8 mouse cellular contexts compared by ENCODE assay signal in genomic region chr12:99883713-99884105, GRCm38 (mm10). TPM values are rescaled to one million over a fixed set of nuclear protein-coding genes. Genes with fewer than 3 reads are reported as not detected.
DNase-seq lines count a peak whose midpoint lies in the region; ATAC-seq and TF ChIP-seq lines count a peak whose summit lies in the region.

No protein-coding gene starts in this region.

- TF ChIP-seq CTCF in testis, adult 2 months (IDR thresholded peaks at IDR 0.05; ENCODE audit: control insufficient read depth, insufficient read depth, insufficient replicate concordance, low read depth, low read length): no peak

- no peak for DNase-seq in testis, postnatal 10 days (ENCODE audit: low spot score)
- DNase-seq in hindbrain, embryonic 14.5 days (ENCODE audit: low spot score): no peak
- no peak for DNase-seq in left cerebral cortex, adult 11 months (ENCODE audit: low spot score)

- peaks cover 6% of the 10 kb centered on the region for H3K4me1 ChIP-seq in testis, adult 2 months (ENCODE audit: control insufficient read depth, insufficient read depth, low read length)
- peaks cover 18% of the 10 kb centered on the region for H3K4me1 ChIP-seq in embryonic facial prominence, embryonic 12.5 days
- peaks cover 15% of the 10 kb centered on the region for H3K4me1 ChIP-seq in hindbrain, embryonic 14.5 days (replicated peaks; ENCODE audit: control insufficient read depth, insufficient read depth, low read length)
- H3K4me1 ChIP-seq in liver, embryonic 15.5 days (replicated peaks): peaks cover 31% of the 10 kb centered on the region
- peaks cover 23% of the 10 kb centered on the region for H3K4me1 ChIP-seq in neural tube, embryonic 13.5 days (replicated peaks)

- ATAC-seq in embryonic facial prominence, embryonic 12.5 days (ENCODE audit: insufficient number of reproducible peaks, insufficient read depth, low FRiP score, low TSS enrichment): no peak
- ATAC-seq in hindbrain, embryonic 14.5 days (ENCODE audit: low FRiP score): peak; percentile 41
- ATAC-seq in liver, embryonic 15.5 days (ENCODE audit: insufficient read depth): 0 out of 2 replicates have a peak, but pooled peaks have one; percentile 13
- ATAC-seq in neural tube, embryonic 13.5 days (ENCODE audit: low read depth): peak; percentile 49
- ATAC-seq in monocyte, adult 5-6 weeks (replicated peaks; ENCODE audit: insufficient number of reproducible peaks, low FRiP score, low TSS enrichment, poor library complexity, severe bottlenecking): no peak

- peak overlapping the region; percentile 91 for H3K4me2 ChIP-seq in embryonic facial prominence, embryonic 12.5 days (replicated peaks)
- H3K4me2 ChIP-seq in hindbrain, embryonic 14.5 days (replicated peaks): peak overlapping the region; percentile 86
- peak overlapping the region; percentile 99 for H3K4me2 ChIP-seq in liver, embryonic 15.5 days
- H3K4me2 ChIP-seq in neural tube, embryonic 13.5 days: peak overlapping the region; percentile 92

- under 1% methylated on average over 11 of the region's 11 CpGs for WGBS in embryonic facial prominence, embryonic 12.5 days
- under 1% methylated on average over 11 of the region's 11 CpGs for WGBS in hindbrain, embryonic 14.5 days
- 1% methylated on average over 11 of the region's 11 CpGs for WGBS in liver, embryonic 15.5 days (ENCODE audit: insufficient replicate concordance)
- under 1% methylated on average over 11 of the region's 11 CpGs for WGBS in neural tube, embryonic 13.5 days

- peak overlapping the region; percentile 95 for H3K4me3 ChIP-seq in testis, adult 2 months (ENCODE audit: control insufficient read depth, low read depth, low read length)
- H3K4me3 ChIP-seq in embryonic facial prominence, embryonic 12.5 days: peak overlapping the region; percentile 86
- peak overlapping the region; percentile 86 for H3K4me3 ChIP-seq in hindbrain, embryonic 14.5 days (replicated peaks; ENCODE audit: low read length)
- H3K4me3 ChIP-seq in liver, embryonic 15.5 days (replicated peaks): peak overlapping the region; percentile 81
- peak overlapping the region; percentile 91 for H3K4me3 ChIP-seq in neural tube, embryonic 13.5 days

- no peaks in the 10 kb centered on the region for H3K36me3 ChIP-seq in testis, adult 2 months (ENCODE audit: control insufficient read depth, insufficient read depth, low read length)
- 0 out of 2 replicates have a peak, but pooled peaks cover 4% of the 10 kb centered on the region for H3K36me3 ChIP-seq in embryonic facial prominence, embryonic 12.5 days
- H3K36me3 ChIP-seq in hindbrain, embryonic 14.5 days (replicated peaks; ENCODE audit: control insufficient read depth, insufficient read depth): no peaks in the 10 kb centered on the region; the same call in 1 of the 2 replicates
- 0 out of 2 replicates have a peak, but pooled peaks cover 3% of the 10 kb centered on the region for H3K36me3 ChIP-seq in liver, embryonic 15.5 days (replicated peaks)
- H3K36me3 ChIP-seq in neural tube, embryonic 13.5 days: no peaks in the 10 kb centered on the region

- H3K27me3 ChIP-seq in testis, adult 2 months (ENCODE audit: control insufficient read depth, insufficient read depth, low read length): no peaks in the 10 kb centered on the region
- H3K27me3 ChIP-seq in embryonic facial prominence, embryonic 12.5 days: no peaks in the 10 kb centered on the region
- no peaks in the 10 kb centered on the region for H3K27me3 ChIP-seq in hindbrain, embryonic 14.5 days (ENCODE audit: control insufficient read depth, insufficient read depth, low read length)
- H3K27me3 ChIP-seq in liver, embryonic 15.5 days: no peaks in the 10 kb centered on the region
- no peaks in the 10 kb centered on the region for H3K27me3 ChIP-seq in neural tube, embryonic 13.5 days

- peak overlapping the region; percentile 90 for H3K9ac ChIP-seq in embryonic facial prominence, embryonic 12.5 days
- H3K9ac ChIP-seq in hindbrain, embryonic 14.5 days: peak overlapping the region; percentile 89
- H3K9ac ChIP-seq in liver, embryonic 15.5 days: peak overlapping the region; percentile 82
- H3K9ac ChIP-seq in neural tube, embryonic 13.5 days: peak overlapping the region; percentile 93

- no peak for TF ChIP-seq POLR2A in testis, adult 2 months (IDR thresholded peaks at IDR 0.05; ENCODE audit: control insufficient read depth, low read depth, low read length)

- H3K27ac ChIP-seq in testis, adult 2 months (ENCODE audit: control insufficient read depth, insufficient read depth, low read depth, low read length): peak overlapping the region; percentile 84
- peak overlapping the region; percentile 89 for H3K27ac ChIP-seq in embryonic facial prominence, embryonic 12.5 days
- peak overlapping the region; percentile 83 for H3K27ac ChIP-seq in hindbrain, embryonic 14.5 days
- peak overlapping the region; percentile 93 for H3K27ac ChIP-seq in liver, embryonic 15.5 days (replicated peaks)
- H3K27ac ChIP-seq in neural tube, embryonic 13.5 days (replicated peaks): peak overlapping the region; percentile 89

- H3K9me3 ChIP-seq in embryonic facial prominence, embryonic 12.5 days: no peaks in the 10 kb centered on the region
- H3K9me3 ChIP-seq in hindbrain, embryonic 14.5 days (ENCODE audit: control insufficient read depth, low read length): no peaks in the 10 kb centered on the region
- H3K9me3 ChIP-seq in liver, embryonic 15.5 days (replicated peaks): no peaks in the 10 kb centered on the region
- H3K9me3 ChIP-seq in neural tube, embryonic 13.5 days: no peaks in the 10 kb centered on the region

RNA-seq across cellular contexts. Expression of gene Efcab11, which starts 0.5 kb away (rescaled TPM):
- 6.3 and 7.1 TPM in 2 replicates for polyA plus RNA-seq in testis, adult 2 months (2012; rRNA removed)
- polyA plus RNA-seq in embryonic facial prominence, embryonic 12.5 days (2016; fragmentation: Nextera tagmentation; extraction: Ambion mirVana): 17.6 and 18.6 TPM in 2 replicates
- polyA plus RNA-seq in hindbrain, embryonic 14.5 days (2014; fragmentation: Nextera tagmentation; extraction: Ambion mirVana): 5.9 and 6.4 TPM in 2 replicates
- 4.4 and 5.4 TPM in 2 replicates for polyA plus RNA-seq in liver, embryonic 15.5 days (2015; fragmentation: Nextera tagmentation; extraction: Ambion mirVana)
- polyA plus RNA-seq in neural tube, embryonic 13.5 days (2015; fragmentation: Nextera tagmentation; extraction: Ambion mirVana): 4.2 and 4.7 TPM in 2 replicates
- 0.64 to 6.7 TPM (median 2.5 TPM) in 3 replicates for total RNA-seq in monocyte, adult 5-6 weeks (2017)

RNA-seq across cellular contexts. Expression of gene Tdp1, which starts 0.6 kb away (rescaled TPM):
- polyA plus RNA-seq in testis, adult 2 months (2012; rRNA removed): 95.7 and 109 TPM in 2 replicates
- polyA plus RNA-seq in embryonic facial prominence, embryonic 12.5 days (2016; fragmentation: Nextera tagmentation; extraction: Ambion mirVana): 71.5 and 76.6 TPM in 2 replicates
- 49.0 and 49.2 TPM in 2 replicates for polyA plus RNA-seq in hindbrain, embryonic 14.5 days (2014; fragmentation: Nextera tagmentation; extraction: Ambion mirVana)
- polyA plus RNA-seq in liver, embryonic 15.5 days (2015; fragmentation: Nextera tagmentation; extraction: Ambion mirVana): 22.8 and 23.3 TPM in 2 replicates
- polyA plus RNA-seq in neural tube, embryonic 13.5 days (2015; fragmentation: Nextera tagmentation; extraction: Ambion mirVana): 44.5 and 47.1 TPM in 2 replicates
- total RNA-seq in monocyte, adult 5-6 weeks (2017): 3.5 to 15.1 TPM (median 4.2 TPM) in 3 replicates

Comparison
In these comparisons a context has a peak if more than half of its experiments do, and no peak if none do; other contexts are left out.
1. ATAC-seq: peak in hindbrain, embryonic 14.5 days (single experiment), liver, embryonic 15.5 days (single experiment) and neural tube, embryonic 13.5 days (single experiment); none in embryonic facial prominence, embryonic 12.5 days (single experiment) and monocyte, adult 5-6 weeks (single experiment).
2. Peak in every context shown above with its lines, with median percentiles within 50 percentile points of each other: H3K27ac ChIP-seq, H3K4me3 ChIP-seq, H3K4me2 ChIP-seq and H3K9ac ChIP-seq.